Mouse (Mus musculus) spleen, adult 2 months (tissue): ENCODE data around the gene Caskin2.

ENCODE experiments used
- CTCF ChIP-seq: fragments of 200-500 bp; IDR thresholded peaks from 2 replicates; pipeline ENCODE4 v1.5.1; 2011; ENCODE audit warnings: mild to moderate bottlenecking, inconsistent platforms; ENCODE audit not compliant: insufficient read depth, insufficient read length, insufficient replicate concordance; ENCODE audit errors: extremely low read depth
- POLR2A ChIP-seq: fragments of 200-500 bp; IDR thresholded peaks from 2 replicates; pipeline ENCODE4 v1.6.1; 2011; ENCODE audit warnings: low read depth, low read length, inconsistent platforms

- TF ChIP-seq CTCF (no peak), POLR2A (no peak)
Measured at GRCm38 (mm10) chr11:115857936-115858335, 44.5 kb upstream of the Caskin2 start.
